Mouse (Mus musculus) spleen, adult 2 months (tissue): Measurements from ENCODE around the gene Kcnq5. TPM values are rescaled to one million over a fixed set of nuclear protein-coding genes. Genes with fewer than 3 reads are reported as not detected.
"Not testable (repeated sequence)": the region's sequence is repeated elsewhere in the genome, so short reads cannot be mapped to it uniquely, and the experiment has no call there.

Experiments used
- DNase-seq, 2 experiments: peaks; one replicate each; pipeline versions ENCODE4 v3.0.0 to v3.0.0-alpha.2; 2012 to 2021; ENCODE audit warnings: low spot score in 2 of 2, low read depth in 1 of 2
- H3K27ac ChIP-seq: fragments of 200-500 bp; 2 replicates; pipeline ENCODE4 v1.5.1; 2012; ENCODE audit warnings: low read length, inconsistent platforms; ENCODE audit not compliant: insufficient read depth
- H3K27me3 ChIP-seq: fragments of 200-500 bp; 2 replicates; pipeline ENCODE4 v1.6.1; 2012; ENCODE audit warnings: mild to moderate bottlenecking, moderate library complexity, low read length, inconsistent platforms; ENCODE audit not compliant: control insufficient read depth, insufficient read depth
- H3K36me3 ChIP-seq: fragments of 200-500 bp; 2 replicates; pipeline ENCODE4 v1.6.1; 2012; ENCODE audit warnings: mild to moderate bottlenecking, low read length, inconsistent platforms; ENCODE audit not compliant: control insufficient read depth, insufficient read depth
- H3K4me1 ChIP-seq: fragments of 200-500 bp; 2 replicates; pipeline ENCODE4 v1.6.1; 2011; ENCODE audit warnings: inconsistent platforms; ENCODE audit not compliant: control insufficient read depth, insufficient read depth, insufficient read length
- H3K4me3 ChIP-seq: fragments of 200-500 bp; 2 replicates; pipeline ENCODE4 v1.5.1; 2011; ENCODE audit warnings: mild to moderate bottlenecking, inconsistent platforms; ENCODE audit not compliant: insufficient read depth, insufficient read length; ENCODE audit errors: extremely low read depth
- CTCF ChIP-seq: fragments of 200-500 bp; IDR thresholded peaks from 2 replicates; pipeline ENCODE4 v1.5.1; 2011; ENCODE audit warnings: mild to moderate bottlenecking, inconsistent platforms; ENCODE audit not compliant: insufficient read depth, insufficient read length, insufficient replicate concordance; ENCODE audit errors: extremely low read depth
- POLR2A ChIP-seq: fragments of 200-500 bp; IDR thresholded peaks from 2 replicates; pipeline ENCODE4 v1.6.1; 2011; ENCODE audit warnings: low read depth, low read length, inconsistent platforms
- WGBS: fragments of 180-500 bp; shearing (Covaris S2); methylation state at CpG from one replicate; pipeline ENCODE4 v1.1.7; 2018; 5-methylcytosine and 5-hydroxymethylcytosine counted together
- polyA plus RNA-seq: library from polyadenylated mRNA; depleted of rRNA; stranded (reverse); fragments of >200 nt; gene quantifications from 2 replicates; pipeline ENCODE4 v1.2.3, GENCODE M21; 2012

The Kcnq5 gene
- polyA plus RNA-seq, 1 experiment: 0.68 TPM

GRCm38 (mm10) chr1:21419370-21419769 lies 542.4 kb downstream of the Kcnq5 start:
- Histone ChIP-seq H3K27me3 (no peaks in the 10 kb centered on the region), H3K27ac (no peak overlapping the region), H3K4me3 (no peak overlapping the region), H3K36me3 (no peaks in the 10 kb centered on the region), H3K4me1 (no peaks in the 10 kb centered on the region)
- TF ChIP-seq CTCF: no peak
- TF ChIP-seq POLR2A: no peak
- no peak for DNase-seq

DNA sequence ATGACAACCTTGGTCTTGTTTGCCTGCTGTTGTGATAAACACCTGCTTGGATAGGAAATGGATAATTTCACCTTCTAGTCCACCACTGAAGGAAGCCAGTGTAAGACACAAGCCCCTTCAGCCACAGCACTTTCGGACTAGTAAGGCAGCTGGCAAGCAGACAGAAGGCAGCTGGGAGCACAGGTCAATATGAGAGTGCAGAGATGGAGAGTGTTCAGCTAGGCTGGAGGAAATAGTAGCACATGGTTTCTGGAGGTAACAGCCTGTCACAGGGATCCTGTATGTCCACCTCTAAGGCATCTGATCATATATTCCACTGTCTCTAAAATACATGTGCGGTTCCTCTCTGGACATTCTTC lies 549.6 kb downstream of the Kcnq5 start:
- TF ChIP-seq CTCF: no peak
- 91% methylated on average over 2 of the region's 2 CpGs for WGBS
- Histone ChIP-seq H3K27me3 (no peaks in the 10 kb centered on the region), H3K4me1 (no peaks in the 10 kb centered on the region), H3K27ac (no peak overlapping the region), H3K36me3 (no peaks in the 10 kb centered on the region), H3K4me3 (no peak overlapping the region)
- no peak for DNase-seq

GRCm38 (mm10) chr1:21411331-21412196 lies 550.2 kb downstream of the Kcnq5 start:
- H3K36me3 ChIP-seq: no peaks in the 10 kb centered on the region
- peak in 1 of 2 experiments; percentile 11 for DNase-seq
- WGBS: 73% methylated on average over 18 of the region's 18 CpGs
- no peak for TF ChIP-seq POLR2A
- peak; percentile 37; the same call in 1 of the 2 replicates for TF ChIP-seq CTCF
- H3K4me1 ChIP-seq: no peaks in the 10 kb centered on the region
- no peak overlapping the region for H3K4me3 ChIP-seq
- H3K27me3 ChIP-seq: no peaks in the 10 kb centered on the region
- H3K27ac ChIP-seq: no peak overlapping the region

- WGBS: 90% methylated on average over 2 of the region's 2 CpGs
- Histone ChIP-seq H3K36me3 (no peaks in the 10 kb centered on the region), H3K4me3 (no peak overlapping the region), H3K27me3 (no peaks in the 10 kb centered on the region), H3K27ac (no peak overlapping the region), H3K4me1 (no peaks in the 10 kb centered on the region)
- no peak for TF ChIP-seq CTCF
- TF ChIP-seq POLR2A: no peak
- no peak for DNase-seq
These were observed 554.5 kb downstream of the Kcnq5 start for GRCm38 (mm10) chr1:21407266-21407665.

DNA sequence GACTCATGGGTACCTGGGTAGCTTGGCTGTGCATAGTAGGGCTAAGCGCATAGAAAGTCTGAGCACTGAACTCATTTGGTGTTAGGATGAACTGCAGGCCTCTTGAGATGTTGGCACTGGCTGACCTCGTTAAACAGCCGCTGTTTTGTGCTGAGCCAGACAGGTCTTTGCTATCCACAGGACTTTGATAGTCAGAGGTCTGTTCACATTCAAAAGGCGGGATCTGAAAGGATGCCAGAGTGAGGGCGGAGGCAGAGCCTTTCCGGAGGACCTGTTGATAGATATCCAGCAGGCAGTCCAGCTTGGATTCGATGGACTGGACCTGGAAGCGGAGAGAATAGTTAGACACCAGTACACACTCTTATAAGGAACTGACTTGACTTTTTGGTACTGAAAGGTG lies 558.9 kb downstream of the Kcnq5 start:
- Histone ChIP-seq H3K4me1 (no peaks in the 10 kb centered on the region), H3K27me3 (no peaks in the 10 kb centered on the region), H3K4me3 (no peak overlapping the region), H3K36me3 (no peaks in the 10 kb centered on the region), H3K27ac (no peak overlapping the region)
- WGBS: 94% methylated on average over 8 of the region's 8 CpGs
- TF ChIP-seq POLR2A: no peak
- no peak for TF ChIP-seq CTCF
- no peak for DNase-seq

DNA sequence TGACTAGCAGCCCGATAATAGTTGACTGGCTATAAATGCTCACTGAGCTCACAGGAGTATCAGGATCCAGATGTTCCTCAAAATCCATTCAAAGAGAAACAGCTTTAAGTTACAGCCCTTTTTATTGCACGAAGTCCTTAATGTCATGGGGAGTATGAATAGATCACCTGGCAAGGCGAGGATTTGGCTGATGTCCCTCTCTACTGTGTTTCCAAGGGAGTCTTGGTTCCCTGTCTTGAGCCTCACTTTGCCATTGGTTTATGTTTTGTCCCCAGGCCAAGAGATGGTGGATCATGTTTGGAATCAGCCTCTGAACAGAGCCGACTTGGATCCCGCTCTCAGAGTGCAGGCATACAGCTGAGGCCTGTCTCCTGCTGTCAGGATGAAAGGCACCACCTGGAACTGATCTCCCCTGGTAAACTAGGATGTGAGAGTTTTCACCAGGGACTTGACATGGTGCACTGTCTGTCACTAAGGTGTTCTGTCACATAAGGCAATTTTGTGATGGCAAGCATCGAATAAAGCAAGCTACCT lies 570.5 kb downstream of the Kcnq5 start:
- DNase-seq: no peak
- H3K27ac ChIP-seq: no peak overlapping the region
- H3K4me3 ChIP-seq: no peak overlapping the region
- no peaks in the 10 kb centered on the region for H3K4me1 ChIP-seq
- TF ChIP-seq POLR2A (no peak), CTCF (no peak)
- WGBS: 88% methylated on average over 6 of the region's 6 CpGs
- no peaks in the 10 kb centered on the region for H3K27me3 ChIP-seq
- H3K36me3 ChIP-seq: no peaks in the 10 kb centered on the region

GRCm38 (mm10) chr1:21383256-21383655 lies 578.5 kb downstream of the Kcnq5 start, which contains the start of gene Khdc1b:
TSS of gene Khdc1b (plus strand) at chr1:21383556.
- DNase-seq: no peak
- H3K4me3 ChIP-seq: no peak within 1 kb of the TSS
- H3K27ac ChIP-seq: no peak within 1 kb of the TSS
- H3K27me3 ChIP-seq: no peaks in the 10 kb centered on the region
- no peaks in the 10 kb centered on the region for H3K4me1 ChIP-seq
- WGBS: 82% methylated on average over 1 of the region's 1 CpGs
- TF ChIP-seq POLR2A (no peak), CTCF (no peak)
- no peaks in the 10 kb centered on the region for H3K36me3 ChIP-seq

GRCm38 (mm10) chr1:21368031-21368430 lies 593.7 kb downstream of the Kcnq5 start, which contains the start of gene Khdc1c:
TSS of gene Khdc1c (plus strand) at chr1:21368331.
- H3K27ac ChIP-seq, DNase-seq, H3K4me1 ChIP-seq, H3K4me3 ChIP-seq, H3K27me3 ChIP-seq, H3K36me3 ChIP-seq: not testable (repeated sequence)
- 83% methylated on average over 1 of the region's 1 CpGs for WGBS
